Mouse (Mus musculus) spleen, postnatal 4 days (tissue): ENCODE measurements around the gene Ankfn1.

Experiments used
- DNase-seq, 2 experiments: peaks; one replicate each; pipeline ENCODE4 v3.0.0; 2022; ENCODE audit warnings: low spot score in 2 of 2

Gene Ankfn1

GRCm38 (mm10) chr11:89370373-89370772 is 407.1 kb downstream of the Ankfn1 start:
- DNase-seq = no peak

- DNase-seq = no peak
These were observed 413.5 kb downstream of the Ankfn1 start for GRCm38 (mm10) chr11:89363981-89364380.

- no peak for DNase-seq
These were observed 416.6 kb downstream of the Ankfn1 start for GRCm38 (mm10) chr11:89360895-89361294.

GRCm38 (mm10) chr11:89358546-89358945 is 418.9 kb downstream of the Ankfn1 start:
- DNase-seq = no peak

GRCm38 (mm10) chr11:89356479-89356878 is 421.0 kb downstream of the Ankfn1 start:
- no peak for DNase-seq

- DNase-seq = no peak
These were observed 421.4 kb downstream of the Ankfn1 start for GRCm38 (mm10) chr11:89356018-89356417.

- DNase-seq = no peak
These were observed 437.2 kb downstream of the Ankfn1 start for GRCm38 (mm10) chr11:89340238-89340637.
